Mouse (Mus musculus): ENCODE data around the gene Dync1li1. TPM values are rescaled to one million over a fixed set of nuclear protein-coding genes. Genes with fewer than 3 reads are reported as not detected.
A peak's percentile ranks its signal among the peaks of the same experiment; 100 is the strongest.

The Dync1li1 gene
- polyA plus RNA-seq, 1 experiment from 2014 or later: 129 TPM

DNA sequence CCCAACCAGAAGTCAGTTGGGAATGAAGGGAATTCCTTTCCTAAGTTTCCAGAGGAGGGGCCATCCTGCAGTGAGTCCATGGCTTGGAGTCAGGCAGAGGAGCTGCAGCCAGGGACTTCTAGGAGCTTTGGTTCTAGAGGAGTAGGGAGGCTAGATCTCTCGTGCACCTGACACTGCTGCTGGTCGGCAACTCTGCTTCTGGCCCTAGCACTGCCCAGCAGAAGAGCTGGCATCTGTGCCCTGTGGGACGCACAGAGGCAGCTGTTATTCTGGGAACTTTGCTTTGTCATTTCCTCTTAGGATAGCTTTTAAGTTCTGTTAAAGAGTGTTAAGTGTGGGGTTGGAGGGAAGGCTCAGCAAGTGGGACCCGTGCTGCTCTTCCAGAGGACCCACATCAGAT lies 57.1 kb downstream of the Dync1li1 start:
- Histone ChIP-seq H3K36me3 (ENCODE audit: control insufficient read depth, insufficient read depth, low read length) (no peaks in the 10 kb centered on the region), H3K4me1 (replicated peaks; ENCODE audit: control insufficient read depth, insufficient read depth, low read length) (no peaks in the 10 kb centered on the region), H3K4me3 (ENCODE audit: low read depth, low read length) (no peak overlapping the region), H3K9me3 (ENCODE audit: control insufficient read depth, low read length) (no peaks in the 10 kb centered on the region), H3K27ac (ENCODE audit: low read depth, low read length) (no peak overlapping the region), H3K27me3 (ENCODE audit: control insufficient read depth, insufficient read depth, low read length) (no peaks in the 10 kb centered on the region), H3K4me2 (replicated peaks; ENCODE audit: low read depth, low read length) (no peak overlapping the region), H3K9ac (ENCODE audit: low read depth, low read length) (no peak overlapping the region)
- ATAC-seq (ENCODE audit: low FRiP score): no peak
- 81% methylated on average over 4 of the region's 4 CpGs for WGBS
- DNase-seq (ENCODE audit: low spot score): no peak

DNA sequence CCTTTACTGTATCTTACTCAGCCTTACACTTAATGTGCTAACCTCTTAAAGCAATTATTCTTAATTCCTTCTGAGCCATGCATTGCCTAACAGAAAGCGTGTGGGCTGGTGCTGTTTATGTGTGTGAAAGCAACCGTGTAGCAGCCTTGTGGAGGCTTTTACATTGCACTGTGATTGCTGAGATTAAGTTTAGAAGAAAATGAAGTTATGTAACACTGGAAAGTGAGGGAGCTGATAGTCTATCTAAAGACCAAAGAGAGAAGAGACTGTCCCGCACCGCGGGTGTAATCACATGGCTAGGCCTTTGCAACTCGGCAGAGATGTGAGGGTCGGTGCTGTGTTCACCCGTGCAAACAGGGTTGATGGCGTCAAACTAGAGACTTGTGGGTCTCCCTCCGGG lies 58.4 kb downstream of the Dync1li1 start:
- no peaks in the 10 kb centered on the region for H3K27me3 ChIP-seq (ENCODE audit: control insufficient read depth, insufficient read depth, low read length)
- H3K27ac ChIP-seq (ENCODE audit: low read depth, low read length): no peak overlapping the region
- WGBS: 86% methylated on average over 10 of the region's 10 CpGs
- ATAC-seq (ENCODE audit: low FRiP score) (no peak), DNase-seq (ENCODE audit: low spot score) (no peak)
- no peak overlapping the region for H3K4me2 ChIP-seq (replicated peaks; ENCODE audit: low read depth, low read length)
- H3K9me3 ChIP-seq (ENCODE audit: control insufficient read depth, low read length): no peaks in the 10 kb centered on the region
- H3K4me1 ChIP-seq (replicated peaks; ENCODE audit: control insufficient read depth, insufficient read depth, low read length): no peaks in the 10 kb centered on the region
- H3K9ac ChIP-seq (ENCODE audit: low read depth, low read length): no peak overlapping the region
- H3K4me3 ChIP-seq (ENCODE audit: low read depth, low read length): no peak overlapping the region
- no peaks in the 10 kb centered on the region for H3K36me3 ChIP-seq (ENCODE audit: control insufficient read depth, insufficient read depth, low read length)

DNA sequence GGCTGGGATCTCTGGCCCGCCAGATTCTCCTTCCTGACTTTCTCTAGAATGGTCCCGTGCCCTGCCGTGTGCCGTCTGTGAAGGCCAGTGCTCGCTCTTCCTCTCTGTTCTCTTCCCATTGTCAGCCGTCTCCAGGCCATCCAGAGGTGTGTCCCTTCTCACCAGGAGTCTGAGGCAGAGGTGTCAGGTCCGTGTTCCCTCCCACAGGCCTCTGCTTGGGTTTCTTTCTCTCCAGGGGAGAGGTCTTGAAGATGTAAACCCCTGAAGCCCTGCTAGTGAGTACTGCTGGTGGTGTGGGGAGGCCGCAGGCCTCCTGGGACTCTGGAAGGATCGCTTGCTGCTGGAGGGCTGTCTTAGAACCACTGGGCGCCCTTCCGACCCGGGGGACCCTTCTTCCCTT lies 58.9 kb downstream of the Dync1li1 start:
- H3K36me3 ChIP-seq (ENCODE audit: control insufficient read depth, insufficient read depth, low read length): no peaks in the 10 kb centered on the region

DNA sequence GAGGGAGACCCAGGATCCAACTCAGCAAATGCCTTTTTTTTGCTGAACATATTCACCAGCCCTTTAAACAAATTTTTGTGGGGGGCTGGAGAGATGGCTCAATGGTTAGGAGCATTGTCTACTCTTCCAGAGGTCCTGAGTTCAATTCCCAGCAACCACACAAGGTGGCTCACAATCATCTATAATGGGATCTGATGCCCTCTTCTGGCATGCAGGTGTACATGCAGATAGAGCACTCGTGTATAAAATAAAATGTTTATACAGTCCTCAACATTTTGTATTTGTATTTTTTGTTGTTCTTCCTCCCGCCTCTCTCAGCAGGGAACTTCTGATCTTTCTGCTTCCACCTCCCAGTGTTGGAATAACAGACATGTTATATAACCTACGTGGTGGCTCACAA lies 63.0 kb downstream of the Dync1li1 start:
- H3K36me3 ChIP-seq (ENCODE audit: control insufficient read depth, insufficient read depth, low read length): no peaks in the 10 kb centered on the region
- DNase-seq (ENCODE audit: low spot score) (no peak), ATAC-seq (ENCODE audit: low FRiP score) (no peak)
- no peak overlapping the region for H3K4me2 ChIP-seq (replicated peaks; ENCODE audit: low read depth, low read length)
- no peak overlapping the region for H3K9ac ChIP-seq (ENCODE audit: low read depth, low read length)
- WGBS: 80% methylated on average over 3 of the region's 3 CpGs
- no peak overlapping the region for H3K4me3 ChIP-seq (ENCODE audit: low read depth, low read length)
- no peaks in the 10 kb centered on the region for H3K9me3 ChIP-seq (ENCODE audit: control insufficient read depth, low read length)
- no peak overlapping the region for H3K27ac ChIP-seq (ENCODE audit: low read depth, low read length)
- H3K27me3 ChIP-seq (ENCODE audit: control insufficient read depth, insufficient read depth, low read length): no peaks in the 10 kb centered on the region
- no peaks in the 10 kb centered on the region for H3K4me1 ChIP-seq (replicated peaks; ENCODE audit: control insufficient read depth, insufficient read depth, low read length)

More for the DNA sequence above, 58.9 kb downstream of the Dync1li1 start:
- Histone ChIP-seq H3K27ac (ENCODE audit: low read depth, low read length) (no peak overlapping the region), H3K9ac (ENCODE audit: low read depth, low read length) (no peak overlapping the region), H3K4me1 (replicated peaks; ENCODE audit: control insufficient read depth, insufficient read depth, low read length) (no peaks in the 10 kb centered on the region), H3K4me2 (replicated peaks; ENCODE audit: low read depth, low read length) (no peak overlapping the region), H3K9me3 (ENCODE audit: control insufficient read depth, low read length) (no peaks in the 10 kb centered on the region), H3K4me3 (ENCODE audit: low read depth, low read length) (no peak overlapping the region), H3K27me3 (ENCODE audit: control insufficient read depth, insufficient read depth, low read length) (no peaks in the 10 kb centered on the region)
- WGBS: 86% methylated on average over 11 of the region's 12 CpGs
- no peak for ATAC-seq (ENCODE audit: low FRiP score)
- DNase-seq (ENCODE audit: low spot score): no peak

DNA sequence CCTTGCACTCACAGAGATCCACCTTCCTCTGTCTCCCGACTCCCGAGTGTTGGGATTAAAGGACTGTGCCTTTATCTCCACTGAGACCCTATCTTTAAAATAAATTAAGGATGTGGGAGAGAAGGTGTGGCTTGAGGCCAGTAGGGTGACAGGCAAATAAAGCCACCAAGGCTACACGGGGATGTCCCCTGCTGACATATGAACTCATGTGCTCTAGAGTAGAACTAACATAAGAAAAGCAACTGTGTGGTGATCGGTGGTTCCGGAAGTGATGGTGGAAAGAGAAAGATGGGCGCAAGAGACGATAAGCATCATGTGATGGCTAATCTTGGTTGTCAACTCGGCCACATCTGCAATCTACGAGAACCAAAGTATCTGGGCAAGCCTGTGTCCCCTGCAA lies 63.7 kb downstream of the Dync1li1 start:
- ATAC-seq (ENCODE audit: low FRiP score) (peak; percentile 29; the same call in 1 of the 2 replicates), DNase-seq (ENCODE audit: low spot score) (no peak)
- Histone ChIP-seq H3K27ac (ENCODE audit: low read depth, low read length) (no peak overlapping the region), H3K9me3 (ENCODE audit: control insufficient read depth, low read length) (no peaks in the 10 kb centered on the region), H3K4me1 (replicated peaks; ENCODE audit: control insufficient read depth, insufficient read depth, low read length) (no peaks in the 10 kb centered on the region), H3K4me2 (replicated peaks; ENCODE audit: low read depth, low read length) (no peak overlapping the region; the same call in 1 of the 2 replicates), H3K4me3 (ENCODE audit: low read depth, low read length) (no peak overlapping the region), H3K9ac (ENCODE audit: low read depth, low read length) (no peak overlapping the region), H3K36me3 (ENCODE audit: control insufficient read depth, insufficient read depth, low read length) (no peaks in the 10 kb centered on the region), H3K27me3 (ENCODE audit: control insufficient read depth, insufficient read depth, low read length) (no peaks in the 10 kb centered on the region)
- WGBS: 79% methylated on average over 9 of the region's 9 CpGs

DNA sequence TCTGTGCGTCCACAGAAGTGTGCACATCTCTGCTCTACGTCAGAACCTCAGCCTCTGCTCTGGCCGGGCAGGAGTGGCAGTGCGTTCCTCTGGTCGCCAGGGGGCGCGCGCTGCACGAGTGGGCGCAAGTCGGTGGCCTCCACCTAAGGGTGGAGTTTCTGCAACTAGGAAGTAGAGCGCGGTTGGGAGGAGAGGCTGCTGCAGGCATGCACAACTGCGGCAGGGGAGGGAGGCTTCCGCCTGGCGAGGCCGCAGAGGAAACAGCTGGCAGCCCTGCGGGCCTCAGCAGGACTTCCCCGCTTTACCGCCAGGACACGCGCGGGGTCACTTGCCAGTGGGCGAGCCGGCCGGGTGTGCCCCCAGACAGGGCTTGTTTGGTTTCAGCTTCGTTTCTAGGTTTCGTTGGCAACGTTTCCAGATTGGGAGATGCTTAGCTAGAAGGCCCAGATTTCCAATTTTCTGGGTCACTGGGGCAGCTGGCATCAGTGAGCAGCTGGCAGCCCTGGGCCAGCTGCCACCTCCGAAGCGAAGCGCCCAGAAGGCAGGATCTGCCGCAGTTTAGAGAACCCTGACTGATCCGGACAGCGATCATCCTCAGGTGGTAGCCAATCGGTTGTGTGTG lies 64.4 kb downstream of the Dync1li1 start:
- H3K4me2 ChIP-seq (replicated peaks; ENCODE audit: low read depth, low read length): peak overlapping the region; percentile 73
- H3K9ac ChIP-seq (ENCODE audit: low read depth, low read length): peak overlapping the region; percentile 60
- no peaks in the 10 kb centered on the region for H3K36me3 ChIP-seq (ENCODE audit: control insufficient read depth, insufficient read depth, low read length)
- H3K4me1 ChIP-seq (replicated peaks; ENCODE audit: control insufficient read depth, insufficient read depth, low read length): no peaks in the 10 kb centered on the region
- peak overlapping the region; percentile 34 for H3K4me3 ChIP-seq (ENCODE audit: low read depth, low read length)
- DNase-seq (ENCODE audit: low spot score) (peak; percentile 92), ATAC-seq (ENCODE audit: low FRiP score) (peak; percentile 93)
- H3K9me3 ChIP-seq (ENCODE audit: control insufficient read depth, low read length): no peaks in the 10 kb centered on the region
- 6% methylated on average over 36 of the region's 36 CpGs for WGBS
- H3K27me3 ChIP-seq (ENCODE audit: control insufficient read depth, insufficient read depth, low read length): no peaks in the 10 kb centered on the region
- peak overlapping the region; percentile 56 for H3K27ac ChIP-seq (ENCODE audit: low read depth, low read length)

DNA sequence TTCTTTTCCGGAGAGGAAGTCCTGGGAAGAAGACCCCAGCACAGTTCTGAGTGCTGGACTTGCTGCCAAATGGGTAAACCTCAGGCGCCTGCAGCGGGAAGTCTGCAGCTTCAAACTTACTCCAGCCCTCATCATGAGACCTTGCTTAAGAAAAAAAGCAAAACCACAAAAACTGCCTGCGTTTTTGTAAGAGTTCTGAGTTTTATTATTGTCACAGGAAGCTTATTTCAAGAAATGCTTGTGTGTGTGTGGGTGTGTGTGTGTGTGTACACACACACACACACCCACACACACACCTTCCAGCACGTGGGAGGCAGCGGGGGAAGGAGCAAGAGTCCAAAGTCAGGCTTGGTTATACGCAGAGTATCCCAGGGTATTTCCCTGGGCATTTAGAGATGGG lies 69.7 kb downstream of the Dync1li1 start:
- Histone ChIP-seq H3K9ac (ENCODE audit: low read depth, low read length) (no peak overlapping the region), H3K27me3 (ENCODE audit: control insufficient read depth, insufficient read depth, low read length) (no peaks in the 10 kb centered on the region), H3K9me3 (ENCODE audit: control insufficient read depth, low read length) (no peaks in the 10 kb centered on the region), H3K4me1 (replicated peaks; ENCODE audit: control insufficient read depth, insufficient read depth, low read length) (no peaks in the 10 kb centered on the region), H3K4me2 (replicated peaks; ENCODE audit: low read depth, low read length) (no peak overlapping the region), H3K4me3 (ENCODE audit: low read depth, low read length) (no peak overlapping the region), H3K27ac (ENCODE audit: low read depth, low read length) (no peak overlapping the region), H3K36me3 (ENCODE audit: control insufficient read depth, insufficient read depth, low read length) (no peaks in the 10 kb centered on the region)
- ATAC-seq (ENCODE audit: low FRiP score) (no peak), DNase-seq (ENCODE audit: low spot score) (no peak)
- WGBS: 85% methylated on average over 7 of the region's 7 CpGs

DNA sequence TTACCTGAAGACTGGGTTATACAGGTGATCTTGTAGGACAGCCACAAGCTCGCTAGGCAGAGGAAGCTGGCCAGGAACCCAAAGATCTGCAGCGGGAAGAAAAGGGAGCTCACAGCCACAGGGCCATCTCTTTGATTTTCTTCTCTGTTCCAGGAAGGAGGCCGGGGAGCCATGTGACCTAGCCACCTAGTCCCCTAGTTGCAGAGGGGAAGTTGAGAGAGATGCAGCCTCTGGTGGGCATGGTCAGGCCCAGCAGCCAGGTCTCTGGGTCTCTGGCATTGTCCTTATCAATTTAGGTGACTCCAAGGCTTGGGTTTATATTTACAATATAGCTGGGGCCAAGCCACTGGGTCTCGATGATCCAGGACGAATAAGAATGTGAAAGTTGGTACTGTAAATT lies 70.2 kb downstream of the Dync1li1 start:
- H3K9me3 ChIP-seq (ENCODE audit: control insufficient read depth, low read length): no peaks in the 10 kb centered on the region
- no peak overlapping the region for H3K27ac ChIP-seq (ENCODE audit: low read depth, low read length)
- H3K4me2 ChIP-seq (replicated peaks; ENCODE audit: low read depth, low read length): no peak overlapping the region
- WGBS: 95% methylated on average over 5 of the region's 5 CpGs
- DNase-seq (ENCODE audit: low spot score): no peak
- H3K9ac ChIP-seq (ENCODE audit: low read depth, low read length): no peak overlapping the region
- ATAC-seq (ENCODE audit: low FRiP score): no peak
- no peak overlapping the region for H3K4me3 ChIP-seq (ENCODE audit: low read depth, low read length)
- no peaks in the 10 kb centered on the region for H3K27me3 ChIP-seq (ENCODE audit: control insufficient read depth, insufficient read depth, low read length)
- no peaks in the 10 kb centered on the region for H3K4me1 ChIP-seq (replicated peaks; ENCODE audit: control insufficient read depth, insufficient read depth, low read length)
- no peaks in the 10 kb centered on the region for H3K36me3 ChIP-seq (ENCODE audit: control insufficient read depth, insufficient read depth, low read length)

DNA sequence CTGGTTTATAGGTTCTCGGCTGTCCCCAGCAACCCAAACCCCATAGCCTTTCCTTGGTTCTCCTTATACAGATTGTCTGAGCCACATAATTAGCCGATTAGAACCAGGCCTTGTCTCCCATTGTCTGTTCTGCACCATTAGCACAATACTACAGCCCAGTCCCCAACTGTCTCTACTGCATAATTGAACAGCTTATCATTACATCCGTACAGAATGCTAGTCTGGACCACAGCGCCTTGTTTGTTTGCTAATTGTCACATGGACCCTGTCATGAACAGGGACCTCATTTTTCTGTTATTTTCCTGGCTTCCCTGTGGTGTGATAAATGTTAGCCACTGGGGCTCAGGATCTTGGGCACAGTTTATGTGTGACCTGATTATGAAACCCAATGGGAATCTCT lies 71.3 kb downstream of the Dync1li1 start:
- H3K4me1 ChIP-seq (replicated peaks; ENCODE audit: control insufficient read depth, insufficient read depth, low read length): no peaks in the 10 kb centered on the region
- H3K9me3 ChIP-seq (ENCODE audit: control insufficient read depth, low read length): no peaks in the 10 kb centered on the region
- no peak overlapping the region for H3K4me2 ChIP-seq (replicated peaks; ENCODE audit: low read depth, low read length)
- no peak overlapping the region for H3K4me3 ChIP-seq (ENCODE audit: low read depth, low read length)
- DNase-seq (ENCODE audit: low spot score) (no peak), ATAC-seq (ENCODE audit: low FRiP score) (0 out of 2 replicates have a peak, but pooled peaks have one; percentile 27)
- no peaks in the 10 kb centered on the region for H3K27me3 ChIP-seq (ENCODE audit: control insufficient read depth, insufficient read depth, low read length)
- H3K36me3 ChIP-seq (ENCODE audit: control insufficient read depth, insufficient read depth, low read length): no peaks in the 10 kb centered on the region
- no peak overlapping the region for H3K27ac ChIP-seq (ENCODE audit: low read depth, low read length)
- 83% methylated on average over 4 of the region's 4 CpGs for WGBS
- H3K9ac ChIP-seq (ENCODE audit: low read depth, low read length): no peak overlapping the region
